Mouse (Mus musculus): Measurements from ENCODE around the gene Tedc1.

Tedc1 gene

DNA sequence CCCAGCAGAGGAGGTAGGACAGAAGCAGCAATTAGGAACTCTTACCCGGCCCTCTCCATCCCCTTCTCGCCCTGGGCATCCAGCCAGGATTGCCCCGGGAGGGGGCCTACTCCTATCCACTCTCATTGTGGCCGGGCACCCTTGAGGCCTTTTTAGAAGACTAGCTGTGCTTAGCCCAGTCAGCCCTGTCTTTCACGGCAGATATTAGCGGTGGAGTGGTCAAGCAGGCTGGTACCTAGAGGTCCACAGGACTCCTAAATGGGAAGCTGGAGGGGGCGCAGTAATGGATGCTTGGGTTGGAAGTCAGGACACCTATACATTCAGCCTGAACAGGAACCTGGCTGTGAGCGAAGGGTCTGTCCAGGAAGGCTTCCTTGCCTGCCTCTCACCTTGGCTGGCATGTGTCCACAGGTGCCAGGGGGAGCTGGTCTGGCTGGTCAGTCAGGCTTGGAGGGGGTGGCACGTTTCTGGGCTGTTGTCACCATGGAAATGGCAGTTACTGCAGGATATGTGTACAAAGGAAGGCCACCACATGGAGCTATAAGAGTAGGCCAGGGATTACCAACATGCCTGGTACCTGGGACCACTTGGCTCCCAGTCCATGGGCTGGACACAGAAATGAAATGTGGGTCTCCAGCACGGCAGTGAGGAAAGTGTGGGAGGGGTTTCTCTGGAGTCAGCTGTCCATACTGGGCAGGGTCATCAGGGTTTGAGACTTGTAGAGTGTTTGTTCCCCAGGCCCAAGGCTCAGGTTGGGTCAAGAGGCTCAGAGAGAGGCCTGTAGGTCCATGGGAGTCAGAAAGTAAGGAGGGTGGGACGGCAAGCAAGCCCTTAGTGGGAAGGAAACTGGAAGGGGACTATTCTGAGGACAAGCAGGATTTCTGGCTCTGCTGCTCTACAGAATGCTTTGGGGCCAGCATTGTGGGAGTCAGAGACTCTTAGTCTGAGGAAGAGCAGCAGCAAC lies 17.0 kb upstream of the Tedc1 start:
- DNase-seq (ENCODE audit: low spot score in 2 of 2) = no peak

DNA sequence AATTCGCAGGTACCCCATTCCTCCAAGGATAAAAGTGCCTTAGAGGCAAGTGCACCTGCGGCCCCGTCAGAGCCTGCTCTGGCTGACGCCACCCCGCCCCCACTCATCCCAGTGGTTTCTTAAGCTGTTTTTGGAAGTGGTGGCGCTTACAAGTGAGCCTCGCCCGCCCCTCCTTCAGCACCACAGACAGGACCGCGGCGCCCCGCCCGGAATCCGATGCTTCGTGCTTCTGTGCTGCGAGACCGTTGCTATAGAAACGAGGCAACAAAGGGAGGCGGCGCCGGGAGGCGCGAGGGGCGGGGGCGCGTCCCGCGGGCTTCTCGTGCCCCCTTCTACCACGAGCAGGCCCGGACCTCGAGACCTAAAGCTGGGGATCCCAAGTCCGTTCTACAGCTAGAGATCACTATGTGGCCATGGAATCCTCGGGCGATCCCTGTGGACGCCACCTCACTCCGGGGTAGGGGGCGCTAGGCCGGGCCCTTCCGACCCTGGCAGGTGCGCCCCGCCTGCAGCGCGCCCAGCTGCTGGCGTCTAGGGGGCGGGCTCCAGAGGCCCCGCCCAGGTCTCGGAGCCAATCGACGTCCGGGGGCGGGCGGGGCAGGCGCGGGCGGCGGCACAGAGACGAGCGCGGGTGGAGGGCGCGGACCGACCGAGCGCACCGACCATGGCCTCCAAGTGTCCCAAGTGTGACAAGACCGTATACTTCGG lies 16.2 kb upstream of the Tedc1 start, which contains the start of gene Crip2:
Gene Crip2 (plus strand): TSS at position 329 of the 708 bp plus-strand sequence.
- DNase-seq (ENCODE audit: low spot score in 2 of 2) = peak; percentile 64 to 76

DNA sequence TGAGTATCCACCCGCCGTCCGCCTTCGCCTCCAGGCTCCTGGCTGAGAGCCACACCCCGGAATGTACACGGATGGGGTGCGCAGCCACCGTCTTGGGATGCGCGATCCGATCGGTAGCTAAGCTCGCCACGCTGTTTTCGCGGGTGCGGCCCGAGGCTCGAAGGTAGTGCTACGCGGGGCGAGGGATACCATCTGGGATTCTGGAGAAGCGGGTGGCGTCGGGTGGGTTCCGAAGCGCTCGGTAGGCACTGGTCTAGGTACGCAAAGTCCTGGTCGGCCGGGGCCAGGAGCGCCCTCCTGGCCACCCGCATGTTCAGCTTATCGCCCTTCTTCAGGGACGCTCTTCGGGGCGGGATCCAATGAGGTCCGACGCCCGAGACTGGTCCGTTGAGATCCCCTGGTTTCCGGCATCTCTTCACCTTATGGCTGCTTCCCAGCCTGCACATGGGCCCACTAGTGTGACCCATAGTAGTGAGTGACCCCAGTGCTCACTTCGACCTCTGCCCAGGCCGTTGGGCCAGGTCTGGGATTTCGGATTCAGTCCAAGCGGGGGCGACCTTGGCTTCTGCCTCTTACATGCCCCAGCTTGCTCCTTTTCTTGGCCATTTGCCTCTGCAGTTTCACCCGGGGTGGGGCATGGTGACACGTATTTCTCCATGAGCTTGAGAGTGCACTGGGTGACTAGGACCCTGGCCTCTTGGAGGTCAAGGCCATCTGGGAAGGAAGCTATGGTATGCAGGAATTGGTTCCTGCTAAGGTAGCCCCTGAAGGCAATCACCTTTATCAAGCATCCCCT lies 15.4 kb upstream of the Tedc1 start:
- DNase-seq (ENCODE audit: low spot score in 2 of 2) = no peak

DNA sequence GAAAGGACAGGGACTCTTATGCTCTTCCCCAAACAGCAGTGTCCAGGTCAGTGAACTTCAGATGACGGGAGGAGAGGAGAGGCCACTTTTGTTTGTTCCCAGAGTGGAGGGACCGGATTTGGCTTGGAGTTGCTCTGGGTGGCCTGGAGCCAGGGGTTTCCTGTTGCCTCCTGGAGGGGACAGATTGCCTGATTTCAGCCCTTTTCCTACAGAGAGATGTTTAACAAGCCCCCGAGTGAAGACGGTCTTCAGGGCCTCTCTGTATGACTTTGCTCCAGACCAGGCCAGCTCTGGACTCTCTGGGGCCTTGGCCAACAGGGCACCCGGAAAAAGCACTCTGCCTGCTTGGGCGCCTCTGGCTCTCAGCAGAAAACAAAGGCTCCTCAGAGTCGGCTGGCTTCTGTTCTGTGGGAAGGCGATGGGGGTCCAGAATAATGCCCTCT lies 14.7 kb upstream of the Tedc1 start:
- no peak for DNase-seq (ENCODE audit: low spot score in 2 of 2)

DNA sequence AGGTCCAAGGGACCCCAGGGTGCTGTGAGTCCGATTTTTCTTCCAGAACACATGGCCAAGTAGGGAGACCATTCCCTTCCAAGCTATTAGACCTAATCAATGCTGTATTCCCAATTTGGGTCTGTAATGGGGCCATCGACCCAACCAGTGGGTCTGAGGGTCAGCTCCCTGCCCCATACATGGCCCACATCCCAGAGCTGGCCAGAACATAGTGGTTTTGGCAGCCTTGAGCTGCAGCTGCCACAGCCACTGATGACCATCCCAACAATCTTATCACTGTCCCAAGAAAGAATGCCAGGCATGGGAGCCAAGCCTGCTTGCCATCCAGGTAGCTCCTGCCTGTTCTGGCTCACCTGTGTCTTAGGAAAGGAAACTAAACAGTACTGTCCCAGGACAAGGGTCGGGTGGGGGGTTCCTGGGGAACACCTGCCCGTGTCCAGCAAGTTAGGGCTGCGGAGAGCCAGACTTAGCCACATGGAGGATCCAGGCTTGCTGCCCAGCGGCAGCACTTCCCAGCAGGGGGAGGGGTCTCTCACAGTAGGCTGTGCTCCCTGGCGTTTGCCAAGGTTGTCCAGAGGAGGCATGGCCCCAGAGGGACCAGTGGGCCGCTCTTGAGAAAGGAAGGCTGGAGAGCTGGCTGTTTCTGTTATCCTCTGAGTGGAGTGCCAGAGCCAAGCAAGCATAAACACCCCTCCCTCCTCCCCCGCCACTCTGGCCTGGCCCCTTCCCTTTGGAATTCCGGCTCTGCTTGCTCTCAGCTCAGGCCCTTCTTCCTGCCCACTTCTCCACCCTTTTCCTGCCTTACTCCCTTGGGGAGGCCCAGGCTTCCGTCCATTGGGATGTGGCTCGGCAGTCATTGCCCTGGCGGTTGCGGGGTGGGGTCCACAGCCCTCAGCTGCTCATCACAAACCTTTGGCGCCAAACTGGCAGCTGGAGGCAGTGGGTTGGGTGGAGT lies 13.9 kb upstream of the Tedc1 start:
- no peak for DNase-seq (ENCODE audit: low spot score in 2 of 2)

DNA sequence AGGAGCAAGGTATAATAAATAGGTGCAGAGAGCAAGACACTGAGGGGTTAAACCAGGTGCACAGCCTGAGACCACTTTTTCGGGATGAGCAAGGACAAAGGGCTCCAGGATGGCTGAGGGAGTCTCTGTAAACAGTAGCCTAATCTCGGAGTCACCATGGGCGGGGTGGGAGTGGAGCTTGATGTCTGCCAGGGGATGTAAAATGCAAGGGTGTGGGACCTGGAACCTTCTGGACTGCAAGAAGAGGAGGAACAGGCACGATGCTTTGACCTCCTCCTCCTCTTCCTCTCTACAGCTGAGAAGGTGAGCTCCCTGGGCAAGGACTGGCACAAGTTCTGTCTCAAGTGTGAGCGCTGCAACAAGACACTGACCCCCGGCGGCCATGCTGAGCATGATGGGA lies 13.1 kb upstream of the Tedc1 start:
- no peak for DNase-seq (ENCODE audit: low spot score in 2 of 2)

DNA sequence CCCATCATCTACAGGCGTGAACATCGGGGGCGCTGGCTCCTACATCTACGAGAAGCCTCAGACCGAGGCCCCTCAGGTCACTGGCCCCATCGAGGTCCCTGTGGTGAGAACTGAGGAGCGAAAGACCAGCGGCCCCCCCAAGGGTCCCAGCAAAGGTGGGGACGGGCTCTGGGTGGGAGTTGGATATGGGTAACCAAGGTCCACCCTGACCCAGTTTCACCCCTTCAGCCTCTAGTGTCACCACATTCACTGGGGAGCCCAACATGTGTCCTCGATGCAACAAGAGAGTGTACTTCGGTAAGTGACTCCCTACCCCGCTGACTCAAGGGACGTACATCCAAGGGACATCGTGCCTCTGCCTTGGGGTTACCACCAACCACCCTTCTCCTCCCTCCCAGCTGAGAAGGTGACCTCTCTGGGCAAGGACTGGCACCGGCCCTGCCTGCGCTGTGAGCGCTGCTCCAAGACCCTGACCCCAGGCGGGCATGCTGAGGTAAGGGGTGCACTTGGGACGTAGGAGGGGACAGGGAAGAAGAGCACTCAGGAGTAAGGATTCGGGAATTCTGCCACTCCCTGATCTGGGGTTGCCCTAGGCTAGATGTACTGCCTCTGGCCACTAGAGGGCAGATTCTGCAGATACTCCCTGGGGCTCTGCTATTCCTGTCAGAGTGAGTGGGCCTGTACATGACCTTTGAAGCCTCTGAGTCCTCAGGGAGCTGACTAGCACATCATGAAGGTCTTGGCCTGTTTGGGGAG lies 12.0 kb upstream of the Tedc1 start:
- peak in 1 of 2 experiments; percentile 52 for DNase-seq (ENCODE audit: low spot score in 2 of 2)

DNA sequence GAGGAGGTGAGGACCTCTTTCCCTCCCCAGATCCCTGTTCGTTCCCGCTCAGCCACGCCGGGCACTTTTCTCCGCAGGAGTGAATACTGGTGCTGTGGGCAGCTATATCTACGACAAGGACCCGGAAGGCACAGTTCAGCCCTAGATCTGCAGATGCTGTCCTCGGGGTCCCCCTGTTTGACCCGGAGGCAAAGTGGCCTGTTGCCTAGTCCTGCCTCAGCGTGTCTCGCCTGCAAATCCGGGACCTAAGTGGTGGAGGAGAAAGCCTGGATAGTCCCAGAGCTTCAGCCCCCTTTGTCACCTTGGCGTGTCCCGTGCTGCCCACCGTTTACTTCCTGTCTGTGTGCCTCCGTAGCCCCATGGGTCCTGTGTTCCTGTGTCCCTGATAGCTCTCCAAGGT lies 11.3 kb upstream of the Tedc1 start:
- DNase-seq (ENCODE audit: low spot score in 2 of 2) = no peak

DNA sequence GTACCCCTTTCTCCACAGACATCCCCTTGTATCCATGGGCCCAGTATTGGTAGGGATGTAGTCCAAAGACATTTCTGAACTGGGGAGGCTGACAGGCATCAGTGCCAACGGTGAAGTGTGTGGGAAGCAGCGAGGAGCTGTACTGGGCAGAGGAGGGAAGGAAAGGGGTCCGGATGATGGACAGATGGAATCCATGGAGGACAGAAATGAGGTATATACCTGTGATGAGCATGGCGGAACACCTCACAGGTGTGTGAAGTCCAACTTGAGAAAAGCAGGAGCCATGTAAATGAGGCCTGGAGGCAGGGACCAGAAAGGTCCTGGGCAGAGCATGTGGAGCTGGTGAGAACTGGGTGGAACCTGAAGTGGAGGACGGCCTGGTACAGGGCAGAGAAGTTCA lies 10.6 kb upstream of the Tedc1 start:
- no peak for DNase-seq (ENCODE audit: low spot score in 2 of 2)

DNA sequence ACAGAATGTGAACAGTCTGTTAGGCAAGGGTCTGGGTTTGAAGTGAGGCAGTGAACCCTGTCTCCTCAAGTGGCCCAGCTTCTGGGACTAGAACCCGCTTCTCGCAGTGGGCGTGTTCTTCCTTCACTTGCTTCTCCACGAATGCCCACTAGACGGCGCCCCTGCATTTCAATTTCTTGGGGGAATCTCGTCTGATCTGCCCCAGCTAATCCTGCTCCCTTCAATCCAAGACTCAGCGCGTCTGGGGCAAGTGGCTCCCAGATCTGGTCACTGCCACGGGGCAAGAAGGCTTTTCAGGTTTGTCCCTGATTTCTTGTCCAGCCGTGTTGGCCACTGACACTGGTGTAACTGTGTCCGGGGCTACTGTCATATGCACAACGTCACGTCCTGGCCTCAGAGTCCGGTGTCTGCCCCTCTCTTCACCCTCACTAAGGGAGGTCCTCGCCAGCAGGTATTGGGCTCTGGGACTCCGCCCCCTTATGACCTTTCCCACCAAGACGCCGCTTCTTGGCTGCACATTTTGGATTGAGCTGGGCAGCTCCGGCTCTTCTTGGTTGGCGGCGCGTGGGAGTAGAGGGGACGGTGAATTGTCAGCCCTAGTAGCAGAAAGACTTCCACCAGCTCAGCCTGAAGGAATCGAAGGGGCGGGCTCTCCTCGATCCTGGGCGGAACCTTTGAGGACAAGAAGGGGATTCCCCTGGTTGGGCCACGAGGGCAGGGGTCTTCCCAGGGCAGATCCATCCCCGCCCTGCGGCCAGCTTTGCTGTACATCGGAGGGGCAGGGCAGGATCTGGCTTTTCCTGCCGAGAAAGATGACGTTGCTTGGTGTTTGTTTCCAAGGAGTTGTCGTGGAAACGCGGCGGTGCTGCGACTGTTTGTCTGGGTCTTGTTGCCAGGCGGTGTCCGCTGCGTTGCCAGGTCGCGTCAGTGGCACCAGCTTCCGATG lies 9.8 kb upstream of the Tedc1 start, which contains the start of gene Crip1:
Gene Crip1 (plus strand): TSS at position 205 of the 946 bp plus-strand sequence.
- DNase-seq (ENCODE audit: low spot score in 2 of 2) = peak; percentile 83 to 90

DNA sequence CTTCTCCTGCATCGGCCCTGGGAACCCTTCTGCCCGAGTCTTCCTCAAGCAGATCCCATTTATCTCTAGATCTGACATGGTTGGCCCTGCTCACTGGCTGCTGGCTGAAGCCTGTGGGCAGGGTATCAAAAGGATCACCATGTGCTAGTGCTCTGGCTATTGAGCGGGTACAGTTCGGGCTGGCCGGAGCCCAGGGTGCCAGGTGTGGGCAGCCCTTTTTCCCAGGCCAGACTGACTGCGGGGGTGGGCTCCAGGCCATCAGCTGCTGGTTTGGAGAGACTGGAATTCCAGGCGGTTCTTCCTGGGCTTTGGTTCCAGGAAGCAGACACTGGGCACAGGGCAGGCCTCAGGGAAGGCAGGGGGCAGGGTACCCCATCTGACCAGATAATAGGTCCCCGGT lies 8.7 kb upstream of the Tedc1 start:
- DNase-seq (ENCODE audit: low spot score in 2 of 2) = no peak

DNA sequence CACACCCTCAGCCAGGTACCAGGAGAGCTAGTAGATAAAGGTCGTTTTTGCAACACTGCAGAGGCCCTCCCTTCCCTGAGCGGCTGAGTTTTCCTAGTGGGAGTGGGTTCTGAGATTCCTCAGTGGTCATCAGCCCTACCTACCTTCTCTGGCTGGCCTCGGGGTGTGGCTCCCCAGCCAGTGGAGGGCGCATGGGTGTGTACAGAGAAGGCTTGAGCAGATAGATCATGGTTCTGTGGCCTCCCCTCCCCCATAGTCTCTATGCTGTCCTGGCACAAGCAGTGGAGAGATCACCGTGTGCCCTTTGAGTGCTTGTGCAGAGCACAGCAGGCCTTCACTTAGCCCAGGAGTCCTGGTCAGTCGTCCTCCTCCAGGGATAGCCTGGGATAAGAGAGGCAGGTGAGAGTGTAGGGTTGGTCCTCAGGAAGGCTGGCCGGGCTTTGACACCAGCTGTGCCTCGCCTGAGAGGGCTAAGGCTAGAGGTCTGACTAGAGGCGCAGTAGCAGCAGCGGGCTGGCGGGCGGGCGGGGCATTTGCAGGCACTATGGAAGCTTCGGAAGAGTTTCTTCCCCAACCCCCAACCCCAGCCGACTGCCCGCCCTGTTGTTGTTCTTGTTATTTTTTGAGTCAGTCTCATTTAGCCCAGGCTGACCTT lies 7.7 kb upstream of the Tedc1 start:
- DNase-seq (ENCODE audit: low spot score in 2 of 2) = peak; percentile 56 to 65

DNA sequence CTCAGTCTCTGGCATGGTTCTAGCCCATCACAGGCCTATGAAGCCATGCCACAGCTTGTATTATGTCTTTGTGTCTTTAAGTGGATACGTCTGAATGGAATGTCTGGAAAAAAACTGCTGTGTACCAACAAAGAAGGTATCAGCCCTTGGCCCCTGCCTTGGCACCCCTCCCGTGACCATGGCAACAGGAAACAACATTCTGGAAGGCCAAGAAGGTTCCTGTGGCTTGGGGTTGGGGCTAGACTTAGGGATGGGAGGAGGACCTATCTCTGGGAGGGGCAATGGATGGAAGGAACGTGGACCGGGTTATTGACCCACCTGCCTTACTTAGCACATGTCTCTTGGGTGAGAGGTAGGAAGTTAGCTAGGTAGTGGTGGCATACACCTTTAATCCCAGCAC lies 6.9 kb upstream of the Tedc1 start:
- DNase-seq (ENCODE audit: low spot score in 2 of 2) = no peak

DNA sequence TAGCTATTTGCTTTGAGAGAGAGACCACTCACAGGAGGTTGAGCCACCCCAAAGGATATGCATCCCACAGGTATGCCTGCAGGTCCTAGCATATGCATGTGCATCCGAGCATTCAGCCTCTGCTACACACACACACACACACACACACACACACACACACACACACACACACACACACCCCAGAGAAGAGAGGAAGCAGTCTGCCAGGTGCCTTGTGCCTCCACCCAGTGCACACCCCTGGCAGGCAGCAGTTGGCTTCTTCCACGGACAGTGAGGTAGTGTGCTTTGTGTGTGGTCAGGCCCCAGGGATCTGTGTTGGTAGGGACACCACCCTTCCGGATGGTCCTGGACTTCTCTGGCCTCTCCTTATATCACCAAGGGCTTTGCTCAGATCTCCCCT lies 6.3 kb upstream of the Tedc1 start:
- no peak for DNase-seq (ENCODE audit: low spot score in 2 of 2)

DNA sequence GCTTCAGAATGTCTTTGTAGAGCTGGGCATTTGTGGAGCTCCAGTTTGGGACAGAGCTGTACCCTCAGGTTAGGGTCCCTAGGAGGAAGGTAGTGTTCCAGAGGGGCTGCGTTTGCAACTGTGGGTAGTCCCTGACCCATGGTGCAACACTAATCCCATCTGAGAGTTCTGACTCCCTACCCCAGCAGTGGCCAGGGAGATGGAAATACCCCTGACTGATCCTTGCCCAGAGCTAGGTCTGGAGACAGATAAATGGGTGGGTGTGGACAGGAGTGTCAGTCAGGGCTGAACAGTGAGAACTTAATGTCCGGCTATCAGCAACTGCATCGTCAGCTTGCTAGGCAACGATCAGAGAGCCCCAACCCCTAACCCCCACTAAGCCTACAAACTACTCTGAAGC lies 5.6 kb upstream of the Tedc1 start:
- no peak for DNase-seq (ENCODE audit: low spot score in 2 of 2)

DNA sequence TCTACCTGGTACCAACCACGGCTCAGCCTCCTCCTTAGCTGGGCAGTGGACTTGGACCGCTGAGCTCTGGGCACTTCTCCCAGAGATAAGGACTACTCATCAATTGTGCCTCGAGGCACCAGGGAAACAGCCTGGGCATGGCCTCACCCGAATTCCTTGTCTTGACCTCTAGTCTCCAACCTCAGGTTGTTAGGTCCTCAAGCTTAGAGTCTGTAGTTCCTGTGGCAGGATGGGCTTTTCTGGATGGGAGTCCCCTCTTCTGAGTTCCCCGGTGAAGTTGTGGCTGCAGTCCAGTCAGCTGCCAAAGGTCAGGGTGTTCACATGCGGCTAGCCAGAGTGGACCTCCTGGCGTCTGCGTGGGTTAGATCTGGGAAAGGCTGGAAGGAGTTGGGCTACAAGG lies 5.2 kb upstream of the Tedc1 start:
- no peak for DNase-seq (ENCODE audit: low spot score in 2 of 2)

DNA sequence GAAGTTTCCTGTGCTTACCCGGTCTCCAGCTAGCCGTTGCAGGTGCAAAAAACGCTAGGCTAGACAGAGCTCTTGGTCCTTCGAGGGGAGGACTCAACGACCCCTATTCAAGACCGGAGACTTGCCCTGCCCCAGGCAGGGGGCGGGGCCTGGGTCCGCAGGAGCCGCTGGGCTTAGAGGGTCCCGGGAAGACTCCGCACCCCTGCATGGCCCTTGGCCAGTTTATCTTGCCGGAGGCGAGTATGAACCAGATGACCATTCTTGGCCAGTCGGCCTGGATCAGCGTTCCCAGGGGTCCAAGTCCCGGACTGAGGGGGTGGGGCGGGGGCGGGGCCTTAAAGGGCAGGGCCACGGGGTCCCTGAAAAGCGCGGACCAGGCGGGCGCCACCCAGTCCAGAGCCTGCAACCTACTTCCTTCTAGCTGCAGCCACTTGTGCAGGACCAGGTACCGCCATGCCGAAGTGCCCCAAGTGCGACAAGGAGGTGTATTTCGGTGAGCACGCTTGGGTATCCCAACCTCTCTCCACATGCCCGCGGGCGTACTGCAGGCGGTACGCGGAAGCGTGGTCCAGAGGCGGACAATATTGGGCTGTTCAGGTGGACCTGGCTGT lies 4.5 kb upstream of the Tedc1 start:
- DNase-seq (ENCODE audit: low spot score in 2 of 2) = peak; percentile 44 to 58

DNA sequence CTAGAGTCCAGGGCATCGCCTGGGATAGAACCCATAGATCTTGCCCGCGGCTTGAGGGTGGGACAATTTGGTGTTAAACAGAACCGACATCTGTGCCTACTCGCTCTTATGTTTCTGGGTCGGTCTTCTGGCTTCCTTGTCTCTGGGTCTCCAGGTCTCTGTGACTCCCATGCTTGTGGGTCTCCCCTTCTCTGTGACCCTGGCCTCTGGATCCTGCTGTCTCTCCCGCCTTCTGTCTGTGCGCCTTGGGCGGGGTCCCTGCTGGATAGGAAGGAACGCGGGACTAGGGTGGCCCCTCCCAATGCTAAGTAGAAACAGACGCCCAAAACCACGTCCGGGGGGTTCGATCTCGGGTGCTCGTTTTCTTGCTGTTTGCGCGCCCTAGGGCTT lies 4.0 kb upstream of the Tedc1 start:
- no peak for DNase-seq (ENCODE audit: low spot score in 2 of 2)
